ENCODE assay signal across 36 mouse cellular contexts in the genomic region with DNA sequence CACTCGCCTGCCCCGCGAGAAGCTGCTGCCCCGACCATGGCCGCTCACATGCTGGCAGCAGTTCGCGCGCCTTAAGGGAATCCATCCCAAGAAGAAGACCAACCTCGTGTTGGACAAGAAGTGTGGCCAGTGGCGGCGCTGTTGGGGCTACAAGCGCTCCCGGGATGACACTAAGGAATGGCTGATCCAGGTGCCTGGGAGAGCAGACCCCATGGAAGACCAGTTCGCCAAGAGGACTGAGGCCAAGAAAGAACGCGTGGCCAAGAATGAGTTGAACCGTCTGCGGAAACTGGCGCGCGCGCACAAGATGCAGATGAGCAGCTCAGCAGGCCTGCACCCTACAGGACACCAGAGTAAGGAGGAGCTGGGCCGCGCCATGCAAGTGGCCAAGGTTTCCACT. TPM values are rescaled to one million over a fixed set of nuclear protein-coding genes. Genes with fewer than 3 reads are reported as not detected.
DNase-seq lines count a peak whose midpoint lies in the region; ATAC-seq and TF ChIP-seq lines count a peak whose summit lies in the region.
"Had no signal": no experiment of that assay in that cellular context is flagged by ENCODE, and none has a peak within 500 bp of the region (broad histone marks: within the 10 kb centered on the region; RNA-seq: fewer than 3 reads in every experiment).

No protein-coding gene starts in this region.

- 0 out of 2 replicates have a peak, but pooled peaks have one; percentile 10 for ATAC-seq in stomach, embryonic 14.5 days (ENCODE audit: insufficient number of reproducible peaks, insufficient read depth, low FRiP score, low read depth)
- ATAC-seq in stomach, postnatal 0 days (ENCODE audit: low FRiP score, low TSS enrichment), result no peak
- peak; percentile 29; the same call in 1 of the 2 replicates for ATAC-seq in embryonic facial prominence, embryonic 15.5 days (ENCODE audit: insufficient number of reproducible peaks, low FRiP score, low TSS enrichment, low read depth)
- ATAC-seq in midbrain, embryonic 16.5 days, result no peak
- ATAC-seq: forebrain, postnatal 0 days; intestine, embryonic 16.5 days had no signal

- no peak overlapping the region for H3K9ac ChIP-seq in stomach, embryonic 14.5 days (replicated peaks; ENCODE audit: low read depth, low read length)
- H3K9ac ChIP-seq in stomach, postnatal 0 days (ENCODE audit: low read length), result no peak overlapping the region
- peak overlapping the region; percentile 57; the same call in 1 of the 2 replicates for H3K9ac ChIP-seq in MEL (ENCODE audit: control insufficient read depth, low read depth, low read length, poor library complexity, severe bottlenecking)
- H3K9ac ChIP-seq in embryonic facial prominence, embryonic 15.5 days, result no peak overlapping the region
- H3K9ac ChIP-seq in midbrain, embryonic 16.5 days (ENCODE audit: low read depth, low read length), result no peak overlapping the region
- H3K9ac ChIP-seq: embryonic facial prominence, embryonic 12.5 days; forebrain, postnatal 0 days; hindbrain, embryonic 13.5 days; liver, embryonic 15.5 days; lung, embryonic 15.5 days; midbrain, embryonic 12.5 days; stomach, embryonic 15.5 days had no signal

- no peak for TF ChIP-seq RAD21 in MEL (IDR thresholded peaks at IDR 0.05; ENCODE audit: low read depth, low read length)

- no peaks in the 10 kb centered on the region for H3K36me3 ChIP-seq in stomach, embryonic 14.5 days (ENCODE audit: control insufficient read depth, insufficient read depth, low read length)
- no peaks in the 10 kb centered on the region for H3K36me3 ChIP-seq in stomach, postnatal 0 days (ENCODE audit: control insufficient read depth, insufficient read depth, low read length)
- no peaks in the 10 kb centered on the region for H3K36me3 ChIP-seq in MEL (ENCODE audit: control insufficient read depth in 1 of 2, insufficient read depth in 2 of 2, low read length in 2 of 2)
- H3K36me3 ChIP-seq in embryonic facial prominence, embryonic 15.5 days, result no peaks in the 10 kb centered on the region
- no peaks in the 10 kb centered on the region for H3K36me3 ChIP-seq in midbrain, embryonic 16.5 days (ENCODE audit: control insufficient read depth, insufficient read depth, low read length)
- H3K36me3 ChIP-seq: embryonic facial prominence, embryonic 12.5 days; forebrain, embryonic 10.5 days; hindbrain, embryonic 13.5 days; liver, embryonic 15.5 days; lung, embryonic 15.5 days; midbrain, embryonic 12.5 days; stomach, embryonic 15.5 days had no signal

- no peaks in the 10 kb centered on the region for H3K9me3 ChIP-seq in stomach, embryonic 14.5 days (ENCODE audit: control insufficient read depth, low read depth, low read length)
- H3K9me3 ChIP-seq in stomach, postnatal 0 days (ENCODE audit: control insufficient read depth, low read length), result no peaks in the 10 kb centered on the region
- H3K9me3 ChIP-seq in MEL (replicated peaks; ENCODE audit: insufficient read depth, low read length), result no peaks in the 10 kb centered on the region
- no peaks in the 10 kb centered on the region for H3K9me3 ChIP-seq in embryonic facial prominence, embryonic 15.5 days (replicated peaks)
- 0 out of 2 replicates have a peak, but pooled peaks cover 5% of the 10 kb centered on the region for H3K9me3 ChIP-seq in midbrain, embryonic 16.5 days (replicated peaks; ENCODE audit: control insufficient read depth, low read length, poor library complexity, severe bottlenecking)
- H3K9me3 ChIP-seq: hindbrain, embryonic 13.5 days; lung, embryonic 15.5 days; midbrain, embryonic 12.5 days; stomach, embryonic 15.5 days had no signal

- no peak for TF ChIP-seq EP300 in stomach, postnatal 0 days (optimal IDR thresholded peaks at IDR 0.05)
- no peak for TF ChIP-seq EP300 in MEL (IDR thresholded peaks at IDR 0.05; ENCODE audit: low read depth in 1 of 2, low read length in 2 of 2)

- H3K4me3 ChIP-seq in stomach, embryonic 14.5 days (ENCODE audit: low read depth, low read length), result no peak overlapping the region
- H3K4me3 ChIP-seq in stomach, postnatal 0 days (ENCODE audit: low read depth, low read length), result no peak overlapping the region
- H3K4me3 ChIP-seq in MEL (ENCODE audit: control insufficient read depth in 1 of 2, insufficient read depth in 1 of 2, low read depth in 2 of 2, low read length in 2 of 2), result peak overlapping the region; percentile 41 to 46; a peak in 2 of 4 replicates
- no peak overlapping the region for H3K4me3 ChIP-seq in embryonic facial prominence, embryonic 15.5 days (replicated peaks)
- no peak overlapping the region for H3K4me3 ChIP-seq in midbrain, embryonic 16.5 days (ENCODE audit: low read depth, low read length)
- H3K4me3 ChIP-seq: embryonic facial prominence, embryonic 12.5 days; forebrain, embryonic 10.5 days; hindbrain, embryonic 13.5 days; liver, embryonic 15.5 days; lung, embryonic 15.5 days; midbrain, embryonic 12.5 days; stomach, embryonic 15.5 days had no signal

- H3K4me2 ChIP-seq in stomach, embryonic 14.5 days (replicated peaks; ENCODE audit: low read depth, low read length), result no peak overlapping the region
- no peak overlapping the region for H3K4me2 ChIP-seq in stomach, postnatal 0 days (replicated peaks; ENCODE audit: low read depth)
- no peak overlapping the region for H3K4me2 ChIP-seq in embryonic facial prominence, embryonic 15.5 days (replicated peaks)
- H3K4me2 ChIP-seq in midbrain, embryonic 16.5 days (ENCODE audit: low read length), result no peak overlapping the region
- H3K4me2 ChIP-seq: embryonic facial prominence, embryonic 12.5 days; heart, embryonic 11.5 days; hindbrain, embryonic 13.5 days; liver, embryonic 15.5 days; lung, embryonic 15.5 days; midbrain, embryonic 12.5 days; stomach, embryonic 15.5 days had no signal

- H3K27ac ChIP-seq in stomach, embryonic 14.5 days (ENCODE audit: low read length), result no peak overlapping the region
- H3K27ac ChIP-seq in stomach, postnatal 0 days (replicated peaks), result no peak overlapping the region
- H3K27ac ChIP-seq in MEL (ENCODE audit: control insufficient read depth, low read depth, low read length), result no peak overlapping the region
- H3K27ac ChIP-seq in embryonic facial prominence, embryonic 15.5 days (replicated peaks), result no peak overlapping the region
- H3K27ac ChIP-seq in midbrain, embryonic 16.5 days (ENCODE audit: low read length), result no peak overlapping the region
- H3K27ac ChIP-seq: embryonic facial prominence, embryonic 12.5 days; forebrain, embryonic 10.5 days; hindbrain, embryonic 13.5 days; kidney, postnatal 0 days; liver, embryonic 15.5 days; lung, embryonic 15.5 days; midbrain, embryonic 12.5 days; stomach, embryonic 15.5 days had no signal

- no peaks in the 10 kb centered on the region for H3K79me2 ChIP-seq in MEL (ENCODE audit: control insufficient read depth, insufficient read depth, low read length, poor library complexity)

- DNase-seq in cerebellum, postnatal 14 days, result peak; percentile 20 to 51
- DNase-seq in cerebellum, adult 9-11 months, result no peak
- DNase-seq in stomach, postnatal 0 days (ENCODE audit: low spot score), result no peak
- peak; percentile 16 for DNase-seq in MEL (ENCODE audit: low read depth, low spot score)
- DNase-seq in frontal cortex, postnatal 14 days (ENCODE audit: low spot score in 2 of 2), result no peak
- DNase-seq: adrenal gland, postnatal 14 days; cerebellum, adult 11-12 months; cerebellum, postnatal 36 days; forebrain, postnatal 0 days; gastrocnemius, postnatal 25 days; heart, adult 18-20 months; heart, postnatal 4 days; kidney, adult 8-10 months; kidney, postnatal 4 days; layer of hippocampus, postnatal 36 days; lung, postnatal 36 days; right cerebral cortex, postnatal 14 days; thymus, postnatal 14 days had no signal

- TF ChIP-seq CTCF in stomach, postnatal 0 days (IDR thresholded peaks at IDR 0.05; ENCODE audit: low read depth), result no peak
- TF ChIP-seq CTCF in MEL (IDR thresholded peaks at IDR 0.05 in 2 of 3, conservative IDR thresholded peaks at IDR 0.05 in 1 of 3; ENCODE audit: control insufficient read depth in 1 of 3, insufficient read depth in 1 of 3, low read depth in 2 of 3, low read length in 3 of 3, poor library complexity in 1 of 3, severe bottlenecking in 1 of 3), result no peak

- H3K4me1 ChIP-seq in stomach, embryonic 14.5 days (ENCODE audit: control insufficient read depth, insufficient read depth, low read length), result no peaks in the 10 kb centered on the region
- no peaks in the 10 kb centered on the region for H3K4me1 ChIP-seq in stomach, postnatal 0 days (replicated peaks; ENCODE audit: control insufficient read depth, insufficient read depth)
- no peaks in the 10 kb centered on the region for H3K4me1 ChIP-seq in MEL (ENCODE audit: control insufficient read depth in 1 of 2, insufficient read depth in 2 of 2, low read length in 2 of 2)
- no peaks in the 10 kb centered on the region for H3K4me1 ChIP-seq in embryonic facial prominence, embryonic 15.5 days
- no peaks in the 10 kb centered on the region for H3K4me1 ChIP-seq in midbrain, embryonic 16.5 days (ENCODE audit: control insufficient read depth, insufficient read depth, low read length)
- H3K4me1 ChIP-seq: embryonic facial prominence, embryonic 12.5 days; forebrain, embryonic 10.5 days; hindbrain, embryonic 13.5 days; liver, embryonic 15.5 days; lung, embryonic 15.5 days; megakaryocyte, embryonic 14.5 days; midbrain, embryonic 12.5 days; stomach, embryonic 15.5 days had no signal

- H3K27me3 ChIP-seq in stomach, embryonic 14.5 days (ENCODE audit: control insufficient read depth, insufficient read depth, low read length), result no peaks in the 10 kb centered on the region
- H3K27me3 ChIP-seq in stomach, postnatal 0 days (ENCODE audit: control insufficient read depth, insufficient read depth, low read length), result no peaks in the 10 kb centered on the region
- no peaks in the 10 kb centered on the region for H3K27me3 ChIP-seq in MEL (ENCODE audit: control insufficient read depth in 1 of 2, insufficient read depth in 2 of 2, low read length in 2 of 2)
- no peaks in the 10 kb centered on the region for H3K27me3 ChIP-seq in embryonic facial prominence, embryonic 15.5 days
- H3K27me3 ChIP-seq in midbrain, embryonic 16.5 days (ENCODE audit: control insufficient read depth, insufficient read depth, low read depth, low read length), result no peaks in the 10 kb centered on the region
- H3K27me3 ChIP-seq: embryonic facial prominence, embryonic 12.5 days; hindbrain, embryonic 13.5 days; liver, embryonic 15.5 days; lung, embryonic 15.5 days; megakaryocyte, embryonic 14.5 days; midbrain, embryonic 12.5 days; stomach, embryonic 15.5 days had no signal

- 86% methylated on average over 24 of the region's 24 CpGs for WGBS in stomach, embryonic 14.5 days
- WGBS in stomach, postnatal 0 days, result 84% methylated on average over 24 of the region's 24 CpGs
- WGBS in embryonic facial prominence, embryonic 15.5 days, result 88% methylated on average over 24 of the region's 24 CpGs
- 93% methylated on average over 24 of the region's 24 CpGs for WGBS in midbrain, embryonic 16.5 days

- no peak for TF ChIP-seq POLR2A in MEL (IDR thresholded peaks at IDR 0.05; ENCODE audit: control insufficient read depth in 1 of 2, insufficient read depth in 1 of 2, low read depth in 1 of 2, low read length in 2 of 2, poor library complexity in 1 of 2)

RNA-seq across cellular contexts. Expression of a gene that starts 12.3 kb away (rescaled TPM):
- polyA plus RNA-seq in stomach, embryonic 14.5 days (2014; fragmentation: Nextera tagmentation; extraction: Ambion mirVana), result 0.17 TPM in 1 of 2 replicates, not detected in the other
- polyA plus RNA-seq in stomach, postnatal 0 days (2015; fragmentation: Nextera tagmentation; extraction: Ambion mirVana), result not detected in 2 replicates
- not detected in 2 replicates for total RNA-seq in MEL (2012; rRNA removed)
- not detected for polyA plus RNA-seq in MEL (2012; ENCODE audit: insufficient read depth in 1 of 2, insufficient read length in 2 of 2, low read depth in 1 of 2, low replicate concordance in 2 of 2, missing spikeins in 1 of 2)
- 0.08 and 0.09 TPM in 2 replicates for polyA plus RNA-seq in embryonic facial prominence, embryonic 15.5 days (2015; fragmentation: Nextera tagmentation; extraction: Ambion mirVana)
- polyA plus RNA-seq in midbrain, embryonic 16.5 days (2015; fragmentation: Nextera tagmentation; extraction: Ambion mirVana), result 0.12 and 0.21 TPM in 2 replicates
- total RNA-seq: adrenal gland, postnatal 14 days; forebrain, postnatal 0 days; gastrocnemius, postnatal 25 days; heart, adult 18-20 months; heart, postnatal 4 days; layer of hippocampus, postnatal 36 days had no signal
- polyA plus RNA-seq: embryonic facial prominence, embryonic 12.5 days; forebrain, embryonic 10.5 days; forebrain, postnatal 0 days; heart, embryonic 16.5 days; intestine, embryonic 16.5 days; kidney, postnatal 0 days; limb, embryonic 11.5 days; liver, embryonic 15.5 days; midbrain, embryonic 12.5 days; small intestine, adult 2 months; stomach, embryonic 15.5 days had no signal

RNA-seq across cellular contexts. Expression of a gene that starts 18.4 kb away (rescaled TPM):
- polyA plus RNA-seq in stomach, embryonic 14.5 days (2014; fragmentation: Nextera tagmentation; extraction: Ambion mirVana), result 0.09 TPM in 1 of 2 replicates, not detected in the other
- polyA plus RNA-seq in stomach, postnatal 0 days (2015; fragmentation: Nextera tagmentation; extraction: Ambion mirVana), result not detected in 2 replicates
- total RNA-seq in MEL (2012; rRNA removed), result not detected in 2 replicates
- not detected for polyA plus RNA-seq in MEL (2012; ENCODE audit: insufficient read depth in 1 of 2, insufficient read length in 2 of 2, low read depth in 1 of 2, low replicate concordance in 2 of 2, missing spikeins in 1 of 2)
- 0.13 TPM in 1 of 2 replicates, not detected in the other for polyA plus RNA-seq in embryonic facial prominence, embryonic 15.5 days (2015; fragmentation: Nextera tagmentation; extraction: Ambion mirVana)
- 0.09 and 0.11 TPM in 2 replicates for polyA plus RNA-seq in midbrain, embryonic 16.5 days (2015; fragmentation: Nextera tagmentation; extraction: Ambion mirVana)
- total RNA-seq: adrenal gland, postnatal 14 days; forebrain, postnatal 0 days; gastrocnemius, postnatal 25 days; heart, adult 18-20 months; heart, postnatal 4 days; layer of hippocampus, adult 8-10 months; layer of hippocampus, postnatal 36 days had no signal
- polyA plus RNA-seq: embryonic facial prominence, embryonic 12.5 days; forebrain, embryonic 10.5 days; forebrain, postnatal 0 days; heart, embryonic 11.5 days; heart, embryonic 16.5 days; intestine, embryonic 16.5 days; kidney, postnatal 0 days; limb, embryonic 11.5 days; liver, embryonic 15.5 days; lung, embryonic 15.5 days; small intestine, adult 2 months had no signal

RNA-seq across cellular contexts. Expression of a gene that starts 31.4 kb away (rescaled TPM):
- polyA plus RNA-seq in stomach, embryonic 14.5 days (2014; fragmentation: Nextera tagmentation; extraction: Ambion mirVana), result 0.18 and 0.52 TPM in 2 replicates
- polyA plus RNA-seq in stomach, postnatal 0 days (2015; fragmentation: Nextera tagmentation; extraction: Ambion mirVana), result 0.04 and 0.05 TPM in 2 replicates
- not detected in 2 replicates for total RNA-seq in MEL (2012; rRNA removed)
- not detected for polyA plus RNA-seq in MEL (2012; ENCODE audit: insufficient read depth in 1 of 2, insufficient read length in 2 of 2, low read depth in 1 of 2, low replicate concordance in 2 of 2, missing spikeins in 1 of 2)
- 0.08 and 0.09 TPM in 2 replicates for polyA plus RNA-seq in embryonic facial prominence, embryonic 15.5 days (2015; fragmentation: Nextera tagmentation; extraction: Ambion mirVana)
- 0.13 and 0.15 TPM in 2 replicates for polyA plus RNA-seq in midbrain, embryonic 16.5 days (2015; fragmentation: Nextera tagmentation; extraction: Ambion mirVana)
- total RNA-seq: adrenal gland, postnatal 14 days; gastrocnemius, postnatal 25 days; heart, adult 18-20 months; heart, postnatal 4 days; layer of hippocampus, adult 8-10 months; layer of hippocampus, postnatal 36 days had no signal
- polyA plus RNA-seq: embryonic facial prominence, embryonic 12.5 days; heart, embryonic 11.5 days; intestine, embryonic 16.5 days; kidney, postnatal 0 days; limb, embryonic 11.5 days; liver, embryonic 15.5 days; lung, embryonic 15.5 days; midbrain, embryonic 12.5 days; small intestine, adult 2 months had no signal

RNA-seq across cellular contexts. Expression of a gene that starts 34.4 kb away (rescaled TPM):
- 0.24 and 0.32 TPM in 2 replicates for polyA plus RNA-seq in stomach, embryonic 14.5 days (2014; fragmentation: Nextera tagmentation; extraction: Ambion mirVana)
- polyA plus RNA-seq in stomach, postnatal 0 days (2015; fragmentation: Nextera tagmentation; extraction: Ambion mirVana), result not detected in 2 replicates
- not detected in 2 replicates for total RNA-seq in MEL (2012; rRNA removed)
- polyA plus RNA-seq in MEL (2012; ENCODE audit: insufficient read depth in 1 of 2, insufficient read length in 2 of 2, low read depth in 1 of 2, low replicate concordance in 2 of 2, missing spikeins in 1 of 2), result not detected
- polyA plus RNA-seq in embryonic facial prominence, embryonic 15.5 days (2015; fragmentation: Nextera tagmentation; extraction: Ambion mirVana), result not detected in 2 replicates
- 0.09 and 0.16 TPM in 2 replicates for polyA plus RNA-seq in midbrain, embryonic 16.5 days (2015; fragmentation: Nextera tagmentation; extraction: Ambion mirVana)
- total RNA-seq: adrenal gland, postnatal 14 days; forebrain, postnatal 0 days; gastrocnemius, postnatal 25 days; heart, adult 18-20 months; heart, postnatal 4 days; layer of hippocampus, adult 8-10 months; layer of hippocampus, postnatal 36 days had no signal
- polyA plus RNA-seq: embryonic facial prominence, embryonic 12.5 days; heart, embryonic 11.5 days; hindbrain, embryonic 13.5 days; intestine, embryonic 16.5 days; kidney, postnatal 0 days; limb, embryonic 11.5 days; liver, embryonic 15.5 days; midbrain, embryonic 12.5 days; small intestine, adult 2 months; stomach, embryonic 15.5 days had no signal

RNA-seq across cellular contexts. Expression of a gene that starts 48.0 kb away (rescaled TPM):
- 0.34 TPM in 1 of 2 replicates, not detected in the other for polyA plus RNA-seq in stomach, embryonic 14.5 days (2014; fragmentation: Nextera tagmentation; extraction: Ambion mirVana)
- not detected in 2 replicates for polyA plus RNA-seq in stomach, postnatal 0 days (2015; fragmentation: Nextera tagmentation; extraction: Ambion mirVana)
- total RNA-seq in MEL (2012; rRNA removed), result not detected in 2 replicates
- not detected for polyA plus RNA-seq in MEL (2012; ENCODE audit: insufficient read depth in 1 of 2, insufficient read length in 2 of 2, low read depth in 1 of 2, low replicate concordance in 2 of 2, missing spikeins in 1 of 2)
- 0.08 and 0.09 TPM in 2 replicates for polyA plus RNA-seq in embryonic facial prominence, embryonic 15.5 days (2015; fragmentation: Nextera tagmentation; extraction: Ambion mirVana)
- 0.14 TPM in 1 of 2 replicates, not detected in the other for polyA plus RNA-seq in midbrain, embryonic 16.5 days (2015; fragmentation: Nextera tagmentation; extraction: Ambion mirVana)
- total RNA-seq: adrenal gland, postnatal 14 days; forebrain, postnatal 0 days; gastrocnemius, postnatal 25 days; heart, adult 18-20 months; heart, postnatal 4 days; layer of hippocampus, adult 8-10 months; layer of hippocampus, postnatal 36 days had no signal
- polyA plus RNA-seq: embryonic facial prominence, embryonic 12.5 days; forebrain, embryonic 10.5 days; heart, embryonic 11.5 days; heart, embryonic 16.5 days; hindbrain, embryonic 13.5 days; intestine, embryonic 16.5 days; kidney, postnatal 0 days; limb, embryonic 11.5 days; liver, embryonic 15.5 days; lung, embryonic 15.5 days; small intestine, adult 2 months; stomach, embryonic 15.5 days had no signal

Comparison
In these comparisons a context has a peak if more than half of its experiments do, and no peak if none do; other contexts are left out.
1. DNase-seq: peak in cerebellum, postnatal 14 days (2 of 2) and MEL (single experiment); none in cerebellum, adult 9-11 months (single experiment), stomach, postnatal 0 days (single experiment) and frontal cortex, postnatal 14 days (0 of 2).
2. ATAC-seq: peak in stomach, embryonic 14.5 days (single experiment) and embryonic facial prominence, embryonic 15.5 days (single experiment); none in stomach, postnatal 0 days (single experiment) and midbrain, embryonic 16.5 days (single experiment).
3. H3K4me3 ChIP-seq: peak in MEL (2 of 2); none in stomach, embryonic 14.5 days (single experiment), stomach, postnatal 0 days (single experiment), embryonic facial prominence, embryonic 15.5 days (single experiment) and midbrain, embryonic 16.5 days (single experiment).